Mouse (Mus musculus) small intestine, adult 2 months (tissue): Measurements from ENCODE around the gene Ptprm. TPM values are rescaled to one million over a fixed set of nuclear protein-coding genes. Genes with fewer than 3 reads are reported as not detected.
A peak's percentile ranks its signal among the peaks of the same experiment; 100 is the strongest.

ENCODE experiments used
- H3K27ac ChIP-seq: fragments of 200-500 bp; 2 replicates; pipeline ENCODE4 v1.5.1; 2012; ENCODE audit warnings: low read depth, low read length, control low read depth, inconsistent platforms; ENCODE audit not compliant: insufficient read depth
- H3K27me3 ChIP-seq: fragments of 200-500 bp; 2 replicates; pipeline ENCODE4 v1.6.1; 2012; ENCODE audit warnings: mild to moderate bottlenecking, moderate library complexity, low read length, inconsistent platforms; ENCODE audit not compliant: control insufficient read depth, insufficient read depth
- H3K36me3 ChIP-seq: fragments of 200-500 bp; 2 replicates; pipeline ENCODE4 v1.6.1; 2012; ENCODE audit warnings: mild to moderate bottlenecking, low read length, control low read depth, inconsistent platforms; ENCODE audit not compliant: control insufficient read depth, insufficient read depth
- H3K4me1 ChIP-seq: fragments of 200-500 bp; 2 replicates; pipeline ENCODE4 v1.6.1; 2012; ENCODE audit warnings: low read length, inconsistent platforms, mixed read lengths; ENCODE audit not compliant: control insufficient read depth, insufficient read depth, insufficient read length
- H3K4me3 ChIP-seq: fragments of 200-500 bp; 2 replicates; pipeline ENCODE4 v1.5.1; 2012; ENCODE audit warnings: low read depth, mild to moderate bottlenecking, control low read depth, inconsistent platforms, low read length, moderate library complexity
- CTCF ChIP-seq: fragments of 200-500 bp; IDR thresholded peaks from 2 replicates; pipeline ENCODE4 v1.5.1; 2012; ENCODE audit warnings: low read depth, mild to moderate bottlenecking, control low read depth, inconsistent platforms, low read length, moderate library complexity, mixed read lengths; ENCODE audit not compliant: insufficient replicate concordance, insufficient read length; ENCODE audit errors: extremely low read depth
- POLR2A ChIP-seq: fragments of 200-500 bp; IDR thresholded peaks from 2 replicates; pipeline ENCODE4 v1.6.1; 2012; ENCODE audit warnings: low read depth, mild to moderate bottlenecking, control low read depth, inconsistent platforms, low read length, moderate library complexity
- WGBS: fragments of 180-500 bp; shearing (Covaris S2); methylation state at CpG from one replicate; pipeline ENCODE4 v1.1.7; 2018; 5-methylcytosine and 5-hydroxymethylcytosine counted together
- polyA plus RNA-seq: library from polyadenylated mRNA; depleted of rRNA; stranded (reverse); fragments of >200 nt; gene quantifications from 2 replicates; pipeline ENCODE4 v1.2.3, GENCODE M21; 2012

Ptprm gene
- polyA plus RNA-seq, 1 experiment, result 3.8 TPM

DNA sequence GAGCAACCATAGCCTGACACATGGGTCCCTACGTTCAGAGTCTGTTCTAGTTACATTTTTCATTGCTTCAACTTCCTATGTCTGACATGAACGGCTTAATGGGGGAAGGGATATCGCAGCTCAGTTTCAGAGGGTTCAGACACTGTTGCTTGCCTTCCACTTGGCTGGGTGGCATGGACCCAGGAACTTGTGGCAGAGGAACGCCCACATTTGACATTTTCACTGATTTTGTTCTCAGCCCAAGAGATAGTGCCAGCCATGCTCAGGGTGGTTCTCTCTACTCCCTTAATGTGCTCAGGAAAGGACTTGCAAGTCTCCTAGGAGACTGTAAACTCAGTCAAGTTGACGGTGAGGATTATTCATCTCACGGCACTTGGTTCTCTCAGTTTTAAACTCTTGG, 588.1 kb downstream of the Ptprm start:
- Histone ChIP-seq H3K27me3 (no peaks in the 10 kb centered on the region), H3K27ac (no peak overlapping the region), H3K36me3 (no peaks in the 10 kb centered on the region), H3K4me1 (no peaks in the 10 kb centered on the region), H3K4me3 (no peak overlapping the region)
- 80% methylated on average over 6 of the region's 6 CpGs for WGBS
- no peak for TF ChIP-seq POLR2A
- TF ChIP-seq CTCF, result no peak

DNA sequence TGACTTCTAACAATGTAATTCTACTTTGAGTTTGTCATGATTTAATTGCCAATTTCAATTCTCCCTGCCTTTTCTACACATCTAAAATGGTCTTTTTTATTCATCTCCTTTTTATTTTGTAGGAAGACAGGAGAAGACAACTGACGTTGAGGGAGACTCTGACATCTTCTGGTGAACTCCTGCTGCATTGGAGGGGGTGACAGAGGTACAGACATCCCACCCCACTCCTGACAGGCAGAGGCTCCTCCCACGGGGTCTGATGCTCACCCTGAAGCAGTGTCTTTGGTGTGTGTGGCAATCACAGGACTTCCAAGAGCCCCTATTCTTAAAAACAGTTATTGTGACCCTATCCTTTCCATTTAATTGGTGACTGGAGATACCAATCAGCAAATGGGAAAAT, 589.8 kb downstream of the Ptprm start:
- H3K4me3 ChIP-seq, result no peak overlapping the region
- no peak overlapping the region for H3K27ac ChIP-seq
- H3K4me1 ChIP-seq, result no peaks in the 10 kb centered on the region
- no peaks in the 10 kb centered on the region for H3K36me3 ChIP-seq
- TF ChIP-seq POLR2A (no peak), CTCF (no peak)
- 65% methylated on average over 2 of the region's 2 CpGs for WGBS
- no peaks in the 10 kb centered on the region for H3K27me3 ChIP-seq

DNA sequence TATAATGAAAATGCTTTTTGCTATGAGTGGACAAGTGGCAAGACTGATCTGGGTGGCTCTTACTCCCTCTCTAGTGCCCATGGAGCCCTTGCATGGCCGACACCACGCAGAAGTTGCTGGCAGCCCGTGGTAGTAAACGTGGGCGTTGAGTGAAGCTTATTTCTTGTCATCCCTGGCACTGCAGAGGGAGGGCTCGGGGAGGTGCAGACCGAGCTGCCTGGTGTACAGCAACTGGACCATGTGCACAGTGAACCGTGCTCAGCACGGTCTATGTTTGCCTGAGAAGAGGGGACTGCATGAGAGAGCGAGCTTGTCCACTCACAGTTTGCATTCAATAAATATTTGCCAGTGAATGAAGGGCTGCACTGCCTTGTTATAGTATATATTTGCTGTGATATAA, 591.5 kb downstream of the Ptprm start:
- Histone ChIP-seq H3K27me3 (no peaks in the 10 kb centered on the region), H3K36me3 (no peaks in the 10 kb centered on the region), H3K27ac (no peak overlapping the region), H3K4me3 (no peak overlapping the region), H3K4me1 (no peaks in the 10 kb centered on the region)
- 83% methylated on average over 10 of the region's 10 CpGs for WGBS
- TF ChIP-seq POLR2A (no peak), CTCF (no peak)

DNA sequence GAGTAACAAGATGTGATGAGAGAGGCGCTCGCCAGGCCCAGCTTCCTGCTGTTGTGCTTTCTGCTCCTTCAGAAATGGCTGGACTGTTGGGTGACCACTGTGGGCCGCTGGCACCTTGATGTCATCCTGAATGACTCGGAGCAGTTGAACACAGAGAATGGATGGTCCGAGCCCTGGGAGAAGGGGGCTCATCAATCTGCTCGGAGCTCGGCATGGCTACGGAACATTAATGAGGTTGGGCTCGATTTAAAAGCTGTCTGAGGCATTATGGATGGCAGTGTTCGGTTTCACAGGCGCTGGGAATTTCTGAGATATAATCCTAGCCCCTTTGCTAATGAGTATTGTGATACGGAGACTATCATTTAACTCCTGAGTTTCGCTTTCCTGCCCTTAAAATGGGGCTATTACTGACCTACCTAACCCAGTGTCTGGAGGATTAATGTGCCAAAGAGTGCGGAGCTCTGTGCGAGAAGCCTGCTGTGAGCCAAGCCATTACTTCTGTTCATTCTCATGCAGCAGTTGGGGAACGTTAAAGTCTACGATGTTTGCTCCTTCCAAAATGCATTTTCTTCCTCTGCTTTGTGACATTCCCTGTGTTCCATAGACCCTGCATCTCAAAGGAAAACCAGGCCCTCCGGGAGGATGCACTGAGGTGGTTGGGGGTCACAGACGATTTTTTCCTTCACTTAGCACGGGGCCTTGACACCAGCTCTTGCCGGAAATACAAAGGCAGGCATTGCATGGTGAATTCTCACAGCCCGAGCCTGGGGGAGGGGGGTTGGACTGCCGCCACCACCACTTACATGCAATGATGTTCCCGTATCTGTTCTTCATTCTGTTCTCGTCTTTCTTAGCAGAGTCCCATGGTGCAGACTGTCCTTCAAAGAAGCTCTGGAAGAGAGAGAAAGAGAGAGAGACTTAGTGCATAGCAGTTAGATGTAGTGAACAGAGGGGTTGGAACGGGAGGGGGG, 592.6 kb downstream of the Ptprm start:
- Histone ChIP-seq H3K27me3 (no peaks in the 10 kb centered on the region), H3K4me3 (no peak overlapping the region), H3K4me1 (peaks cover 2% of the 10 kb centered on the region; the same call in 1 of the 2 replicates), H3K36me3 (no peaks in the 10 kb centered on the region), H3K27ac (no peak overlapping the region)
- TF ChIP-seq CTCF, result no peak
- TF ChIP-seq POLR2A, result no peak
- WGBS, result 83% methylated on average over 26 of the region's 26 CpGs

DNA sequence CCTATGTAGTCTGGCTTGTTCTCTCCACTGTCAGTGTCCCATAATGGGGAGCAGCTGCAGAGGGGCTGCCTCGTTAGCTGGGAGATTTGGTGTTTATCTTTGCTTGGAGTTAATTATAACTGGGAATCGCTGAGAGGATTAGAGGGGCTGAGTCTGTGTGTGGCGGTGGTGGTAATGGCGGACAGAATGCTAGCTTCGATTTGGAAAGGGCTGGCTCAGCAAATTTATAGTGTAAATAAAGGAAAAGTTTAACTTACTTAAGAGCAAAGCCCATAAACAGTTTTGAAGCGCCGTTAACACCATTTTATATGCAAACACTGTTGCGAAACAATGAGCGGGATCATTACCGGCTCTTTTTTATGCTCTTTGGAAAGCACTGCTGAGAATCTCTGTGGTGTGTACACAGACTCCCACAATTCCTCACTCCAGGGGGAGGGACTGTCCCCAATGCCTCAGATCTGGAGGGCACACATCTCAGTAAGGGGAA, 597.2 kb downstream of the Ptprm start:
- Histone ChIP-seq H3K27ac (no peak overlapping the region), H3K36me3 (no peaks in the 10 kb centered on the region), H3K4me3 (peak overlapping the region; percentile 10; the same call in 1 of the 2 replicates), H3K4me1 (peaks cover 12% of the 10 kb centered on the region; the same call in 1 of the 2 replicates), H3K27me3 (no peaks in the 10 kb centered on the region)
- 11% methylated on average over 10 of the region's 10 CpGs for WGBS
- no peak for TF ChIP-seq CTCF
- no peak for TF ChIP-seq POLR2A

DNA sequence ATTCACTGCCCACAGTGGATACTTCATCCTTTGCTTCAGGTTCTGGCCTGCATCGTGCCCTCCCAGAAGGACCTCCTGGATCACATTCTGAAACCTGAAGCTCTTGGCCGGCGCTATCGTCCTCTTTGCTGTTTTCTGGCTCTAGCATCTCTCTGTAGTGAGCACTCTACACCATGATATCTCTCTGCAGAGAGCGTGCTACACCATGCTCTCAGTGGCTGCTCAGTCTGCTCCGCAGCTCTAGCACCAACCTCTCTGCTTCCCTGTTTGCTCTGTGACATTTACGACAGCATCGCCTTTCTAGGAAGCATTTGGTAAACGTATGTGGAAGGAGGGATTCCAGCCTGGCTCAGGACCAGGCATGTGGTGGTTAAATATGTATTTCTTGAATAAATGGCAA, 597.8 kb downstream of the Ptprm start:
- 41% methylated on average over 9 of the region's 9 CpGs for WGBS
- H3K27me3 ChIP-seq, result no peaks in the 10 kb centered on the region
- H3K4me3 ChIP-seq, result no peak overlapping the region
- TF ChIP-seq POLR2A (no peak), CTCF (no peak)
- H3K4me1 ChIP-seq, result peaks cover 12% of the 10 kb centered on the region; the same call in 1 of the 2 replicates
- H3K36me3 ChIP-seq, result no peaks in the 10 kb centered on the region
- no peak overlapping the region for H3K27ac ChIP-seq

DNA sequence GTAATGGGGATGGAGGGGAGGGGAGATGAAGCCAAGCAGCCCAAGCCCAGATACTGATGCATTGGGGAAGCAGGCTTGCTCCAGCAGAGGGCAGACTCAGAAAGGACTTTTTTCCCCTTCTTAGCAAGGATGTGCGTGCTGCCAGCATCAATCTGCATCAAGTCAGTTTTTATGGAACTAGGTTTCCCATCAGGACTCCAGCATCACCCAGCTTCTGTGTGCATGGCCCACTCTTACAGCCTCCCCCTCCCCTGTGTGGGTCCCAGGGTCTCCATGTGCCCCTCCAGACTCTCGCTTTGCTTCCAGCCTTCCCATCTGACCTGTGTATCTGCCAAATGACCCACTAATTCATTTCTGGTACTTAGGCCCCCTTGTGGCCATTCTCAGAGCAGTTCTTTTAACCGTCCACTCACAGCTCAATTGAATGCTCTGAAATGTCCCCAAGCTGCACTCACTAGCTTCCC, 599.0 kb downstream of the Ptprm start:
- WGBS, result 20% methylated on average over 3 of the region's 3 CpGs

More for the DNA sequence above, 599.0 kb downstream of the Ptprm start:
- H3K4me1 ChIP-seq, result peaks cover 12% of the 10 kb centered on the region; the same call in 1 of the 2 replicates
- no peaks in the 10 kb centered on the region for H3K27me3 ChIP-seq
- TF ChIP-seq POLR2A, result no peak
- TF ChIP-seq CTCF, result peak; percentile 59; the same call in 1 of the 2 replicates
- H3K36me3 ChIP-seq, result no peaks in the 10 kb centered on the region
- no peak overlapping the region for H3K27ac ChIP-seq
- H3K4me3 ChIP-seq, result no peak overlapping the region
